Comparison of ENCODE assay signal across 22 mouse cellular contexts in genomic region chr11:64836771-64837170, GRCm38 (mm10).
A peak's percentile ranks its signal among the peaks of the same experiment; 100 is the strongest.
DNase-seq lines count a peak whose midpoint lies in the region; ATAC-seq and TF ChIP-seq lines count a peak whose summit lies in the region.
"Had no signal": no experiment of that assay in that cellular context is flagged by ENCODE, and none has a peak within 500 bp of the region (broad histone marks: within the 10 kb centered on the region; RNA-seq: fewer than 3 reads in every experiment).

No protein-coding gene starts in this region.

- 53% methylated on average over 8 of the region's 8 CpGs for WGBS in liver, adult 2 months
- WGBS in liver, embryonic 11.5 days: 69% methylated on average over 8 of the region's 8 CpGs
- 49% methylated on average over 8 of the region's 8 CpGs for WGBS in liver, embryonic 15.5 days (ENCODE audit: insufficient replicate concordance)

- no peaks in the 10 kb centered on the region for H3K27me3 ChIP-seq in liver, adult 2 months (ENCODE audit: control insufficient read depth, insufficient read depth, low read length)
- H3K27me3 ChIP-seq in liver, embryonic 11.5 days (replicated peaks; ENCODE audit: control insufficient read depth, insufficient read depth, low read length): no peaks in the 10 kb centered on the region
- H3K27me3 ChIP-seq in liver, embryonic 15.5 days: peaks cover 14% of the 10 kb centered on the region
- H3K27me3 ChIP-seq: CH12.LX; embryonic facial prominence, embryonic 12.5 days; forebrain, embryonic 13.5 days; heart, embryonic 15.5 days had no signal

- H3K27ac ChIP-seq in liver, adult 2 months (replicated peaks; ENCODE audit: insufficient read depth, low read depth, low read length): no peak overlapping the region
- H3K27ac ChIP-seq in liver, embryonic 11.5 days (ENCODE audit: low read depth, low read length): no peak overlapping the region
- peak overlapping the region; percentile 51; the same call in 1 of the 2 replicates for H3K27ac ChIP-seq in liver, embryonic 15.5 days (replicated peaks)
- H3K27ac ChIP-seq: embryonic facial prominence, embryonic 12.5 days; forebrain, embryonic 13.5 days; heart, adult 2 months; heart, embryonic 15.5 days had no signal

- H3K4me1 ChIP-seq in liver, adult 2 months (ENCODE audit: control insufficient read depth, insufficient read depth, low read length): no peaks in the 10 kb centered on the region
- peaks cover 7% of the 10 kb centered on the region; the same call in 1 of the 2 replicates for H3K4me1 ChIP-seq in liver, embryonic 11.5 days (replicated peaks; ENCODE audit: control insufficient read depth, insufficient read depth, low read length)
- H3K4me1 ChIP-seq in liver, embryonic 15.5 days (replicated peaks): peaks cover 51% of the 10 kb centered on the region

- no peak overlapping the region for H3K4me3 ChIP-seq in liver, adult 2 months (ENCODE audit: insufficient read depth, low read depth, low read length)
- no peak overlapping the region for H3K4me3 ChIP-seq in liver, embryonic 11.5 days (ENCODE audit: low read depth, low read length)
- H3K4me3 ChIP-seq in liver, embryonic 15.5 days (replicated peaks): no peak overlapping the region
- H3K4me3 ChIP-seq: embryonic facial prominence, embryonic 12.5 days; forebrain, embryonic 13.5 days; heart, adult 2 months; heart, embryonic 15.5 days had no signal

- H3K79me2 ChIP-seq in liver, adult 2 months (ENCODE audit: control insufficient read depth, insufficient read depth, low read length): no peaks in the 10 kb centered on the region

- TF ChIP-seq CTCF in liver, adult 2 months (IDR thresholded peaks at IDR 0.05; ENCODE audit: low read depth, low read length): no peak

- ATAC-seq in liver, embryonic 11.5 days (replicated peaks; ENCODE audit: low FRiP score): no peak; the same call in 1 of the 2 replicates
- no peak for ATAC-seq in liver, embryonic 15.5 days (ENCODE audit: insufficient read depth)
- ATAC-seq: activated CD4-positive, CD25-positive, alpha-beta regulatory T cell, adult 4 months; forebrain, embryonic 13.5 days; forebrain, postnatal 0 days; Patski had no signal

- DNase-seq in liver, adult 2 months (ENCODE audit: extremely low read depth, low read depth, low spot score): peak; percentile 35
- DNase-seq in liver, embryonic 11.5 days (ENCODE audit: low spot score): no peak
- peak; percentile 21 to 65 for DNase-seq in urinary bladder, adult 18-20 months (ENCODE audit: low spot score in 2 of 2)
- DNase-seq in urinary bladder, postnatal 4 days (ENCODE audit: low spot score in 2 of 2): no peak
- DNase-seq in urinary bladder, postnatal 36 days (ENCODE audit: low spot score in 2 of 2): peak; percentile 44 to 60
- no peak for DNase-seq in layer of hippocampus, postnatal 14 days (ENCODE audit: low spot score in 2 of 2)
- DNase-seq: adrenal gland, postnatal 14 days; cerebellum, adult 11-12 months; cerebellum, adult 9-10 months; cerebellum, postnatal 25 days; forebrain, postnatal 0 days; gastrocnemius, postnatal 14 days; heart, adult 2 months; heart, postnatal 14 days had no signal

- no peaks in the 10 kb centered on the region for H3K9me3 ChIP-seq in liver, embryonic 11.5 days (ENCODE audit: control insufficient read depth, low read length)
- H3K9me3 ChIP-seq in liver, embryonic 15.5 days (replicated peaks): no peaks in the 10 kb centered on the region
- H3K9me3 ChIP-seq: embryonic facial prominence, embryonic 12.5 days; forebrain, embryonic 13.5 days; heart, embryonic 15.5 days had no signal

- no peak overlapping the region for H3K9ac ChIP-seq in liver, adult 2 months (ENCODE audit: low read depth, low read length)
- H3K9ac ChIP-seq in liver, embryonic 11.5 days (ENCODE audit: low read depth, low read length): no peak overlapping the region
- H3K9ac ChIP-seq in liver, embryonic 15.5 days: no peak overlapping the region
- H3K9ac ChIP-seq: embryonic facial prominence, embryonic 12.5 days; forebrain, embryonic 13.5 days; forebrain, postnatal 0 days; heart, embryonic 15.5 days had no signal

- no peaks in the 10 kb centered on the region for H3K36me3 ChIP-seq in liver, adult 2 months (ENCODE audit: control insufficient read depth, insufficient read depth, low read length)
- no peaks in the 10 kb centered on the region for H3K36me3 ChIP-seq in liver, embryonic 11.5 days (ENCODE audit: control insufficient read depth, insufficient read depth, low read length)
- no peaks in the 10 kb centered on the region for H3K36me3 ChIP-seq in liver, embryonic 15.5 days (replicated peaks)
- H3K36me3 ChIP-seq: embryonic facial prominence, embryonic 12.5 days; heart, embryonic 15.5 days had no signal

- no peak for TF ChIP-seq POLR2A in liver, adult 2 months (IDR thresholded peaks at IDR 0.05; ENCODE audit: extremely low read depth, insufficient read depth, low read length)

- H3K4me2 ChIP-seq in liver, embryonic 11.5 days: no peak overlapping the region
- H3K4me2 ChIP-seq in liver, embryonic 15.5 days: no peak overlapping the region
- H3K4me2 ChIP-seq: embryonic facial prominence, embryonic 12.5 days; forebrain, embryonic 13.5 days; heart, embryonic 11.5 days; heart, embryonic 15.5 days had no signal

Comparison
In these comparisons a context has a peak if more than half of its experiments do, and no peak if none do; other contexts are left out.
1. DNase-seq: peak in liver, adult 2 months (single experiment), urinary bladder, adult 18-20 months (2 of 2) and urinary bladder, postnatal 36 days (2 of 2); none in liver, embryonic 11.5 days (single experiment), urinary bladder, postnatal 4 days (0 of 2) and layer of hippocampus, postnatal 14 days (0 of 2).